Mouse (Mus musculus) myocyte (in vitro differentiated cells): ENCODE results near the gene Obox6. TPM values are rescaled to one million over a fixed set of nuclear protein-coding genes. Genes with fewer than 3 reads are reported as not detected.

Source experiments
- H3K27me3 ChIP-seq: one replicate; pipeline ENCODE4 v1.6.1; 2011; ENCODE audit not compliant: control insufficient read depth, insufficient read depth, insufficient read length
- H3K36me3 ChIP-seq: one replicate; pipeline ENCODE4 v1.6.1; 2011; ENCODE audit not compliant: control insufficient read depth, insufficient read depth
- H3K4me2 ChIP-seq: one replicate; pipeline ENCODE4 v1.6.1; 2011; ENCODE audit warnings: low read depth, control low read depth
- H3K4me3 ChIP-seq: one replicate; pipeline ENCODE4 v1.5.1; 2011; ENCODE audit warnings: mild to moderate bottlenecking, control low read depth, moderate library complexity
- H3K79me2 ChIP-seq: one replicate; pipeline ENCODE4 v1.6.1; 2011; ENCODE audit not compliant: control insufficient read depth, insufficient read depth
- H3ac ChIP-seq: one replicate; pipeline ENCODE4 v1.6.1; 2011; ENCODE audit not compliant: control insufficient read depth, insufficient read length
- CEBPB ChIP-seq: IDR thresholded peaks from 2 replicates; pipeline ENCODE4 v1.6.1; 2011; ENCODE audit warnings: mild to moderate bottlenecking, moderate library complexity; ENCODE audit not compliant: poor library complexity, insufficient read depth, severe bottlenecking
- E2F4 ChIP-seq: IDR thresholded peaks from one replicate; pipeline ENCODE4 v1.6.1; 2011; ENCODE audit warnings: mild to moderate bottlenecking, control low read depth, moderate library complexity; ENCODE audit not compliant: insufficient read depth
- MAX ChIP-seq: IDR thresholded peaks from one replicate; pipeline ENCODE4 v1.6.1; 2011; ENCODE audit warnings: low read depth, mild to moderate bottlenecking, control low read depth
- MYOD1 ChIP-seq, 3 experiments: IDR thresholded peaks; one replicate each; pipeline ENCODE4 v1.6.1; 2011; ENCODE audit warnings: control low read depth in 2 of 3, low read depth in 2 of 3, mild to moderate bottlenecking in 2 of 3, moderate library complexity in 1 of 3; ENCODE audit not compliant: insufficient read length in 2 of 3, control insufficient read depth in 1 of 3
- MYOG ChIP-seq, 3 experiments: IDR thresholded peaks; one replicate each; pipeline ENCODE4 v1.6.1; 2011; ENCODE audit warnings: control low read depth in 2 of 3, low read depth in 2 of 3, mild to moderate bottlenecking in 2 of 3; ENCODE audit not compliant: insufficient read length in 2 of 3, control insufficient read depth in 1 of 3, insufficient read depth in 1 of 3
- POLR2A ChIP-seq: IDR thresholded peaks from one replicate; pipeline ENCODE4 v1.6.1; 2011; ENCODE audit warnings: low read depth, mild to moderate bottlenecking, control low read depth, moderate library complexity; ENCODE audit not compliant: insufficient read length
- POLR2AphosphoS2 ChIP-seq: IDR thresholded peaks from one replicate; pipeline ENCODE4 v1.6.1; 2011; ENCODE audit warnings: low read depth, control low read depth; ENCODE audit not compliant: insufficient read length
- REST ChIP-seq: IDR thresholded peaks from one replicate; pipeline ENCODE4 v1.6.1; 2011; ENCODE audit warnings: mild to moderate bottlenecking, control low read depth, moderate library complexity; ENCODE audit not compliant: insufficient read depth, insufficient read length
- SRF ChIP-seq: IDR thresholded peaks from one replicate; pipeline ENCODE4 v1.6.1; 2011; ENCODE audit warnings: low read depth; ENCODE audit not compliant: control insufficient read depth, insufficient read length
- TCF12 ChIP-seq: IDR thresholded peaks from one replicate; pipeline ENCODE4 v1.6.1; 2011; ENCODE audit warnings: mild to moderate bottlenecking, control low read depth; ENCODE audit not compliant: poor library complexity, insufficient read depth, severe bottlenecking
- TCF3 ChIP-seq: IDR thresholded peaks from one replicate; pipeline ENCODE4 v1.6.1; 2011; ENCODE audit warnings: low read depth, control low read depth; ENCODE audit not compliant: insufficient read length
- USF1 ChIP-seq: IDR thresholded peaks from one replicate; pipeline ENCODE4 v1.6.1; 2011; ENCODE audit warnings: low read depth, mild to moderate bottlenecking, control low read depth, moderate library complexity
- polyA plus RNA-seq: library from polyadenylated mRNA; unstranded; fragments of >200 nt; fragmentation: generic; extraction: Trizol; gene quantifications from one replicate; pipeline ENCODE4 v1.2.1, GENCODE M21; 2012; ENCODE audit warnings: missing spikeins

The Obox6 gene
- not detected for polyA plus RNA-seq

GRCm38 (mm10) chr7:15839578-15839977, at the start of gene Obox6:
Gene Obox6, minus strand, starts transcription at chr7:15839678.
- no peak within 1 kb of the TSS for H3K4me2 ChIP-seq
- no peaks in the 10 kb centered on the region for H3K79me2 ChIP-seq
- TF ChIP-seq MYOD1 (IDR thresholded peaks at IDR 0.05; ENCODE audit: control insufficient read depth in 1 of 3, insufficient read length in 2 of 3, low read depth in 2 of 3), result no peak
- TF ChIP-seq MYOG (IDR thresholded peaks at IDR 0.05; ENCODE audit: control insufficient read depth in 1 of 3, insufficient read depth in 1 of 3, insufficient read length in 2 of 3, low read depth in 2 of 3), result no peak
- no peak for TF ChIP-seq POLR2AphosphoS2
- no peak for TF ChIP-seq REST
- no peak for TF ChIP-seq E2F4
- TF ChIP-seq MAX, result no peak
- TF ChIP-seq USF1, result no peak
- no peak for TF ChIP-seq TCF3
- TF ChIP-seq POLR2A, result no peak
- no peak for TF ChIP-seq TCF12
- no peak for TF ChIP-seq CEBPB
- no peak for TF ChIP-seq SRF
- H3K27me3 ChIP-seq, result no peaks in the 10 kb centered on the region
- H3K4me3 ChIP-seq, result no peak within 1 kb of the TSS
- H3ac ChIP-seq, result no peak within 1 kb of the TSS
- no peaks in the 10 kb centered on the region for H3K36me3 ChIP-seq

- TF ChIP-seq USF1 (no peak), MYOG (IDR thresholded peaks at IDR 0.05; ENCODE audit: control insufficient read depth in 1 of 3, insufficient read depth in 1 of 3, insufficient read length in 2 of 3, low read depth in 2 of 3) (no peak), POLR2AphosphoS2 (no peak), REST (no peak), TCF12 (no peak), TCF3 (no peak), POLR2A (no peak), MYOD1 (IDR thresholded peaks at IDR 0.05; ENCODE audit: control insufficient read depth in 1 of 3, insufficient read length in 2 of 3, low read depth in 2 of 3) (no peak), MAX (no peak), E2F4 (no peak), CEBPB (no peak), SRF (no peak)
- Histone ChIP-seq H3K4me2 (no peak overlapping the region), H3K4me3 (no peak overlapping the region), H3K79me2 (no peaks in the 10 kb centered on the region), H3K27me3 (no peaks in the 10 kb centered on the region), H3K36me3 (no peaks in the 10 kb centered on the region), H3ac (no peak overlapping the region)
These were observed 44.6 kb upstream of the Obox6 start for GRCm38 (mm10) chr7:15884127-15884526.

DNA sequence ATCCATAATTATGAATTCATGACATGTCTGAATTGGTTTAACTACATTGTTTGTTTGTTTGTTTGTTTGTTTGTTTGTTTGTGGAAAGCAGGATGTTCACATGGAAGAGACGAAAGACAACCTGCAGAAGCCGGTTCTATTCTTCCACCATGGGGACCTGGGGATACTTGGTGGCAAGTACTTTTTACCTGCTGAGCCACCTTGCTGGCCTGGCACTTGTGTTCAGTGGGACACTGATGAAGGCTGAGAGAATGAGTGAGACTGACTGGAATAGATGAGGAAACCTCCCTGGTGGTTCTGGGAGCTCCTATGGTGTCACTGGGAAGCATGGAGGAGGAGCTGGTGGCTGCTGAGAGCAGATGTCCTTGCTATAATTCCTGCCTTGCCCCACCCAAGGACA, 42.8 kb upstream of the Obox6 start, which contains the start of gene Crxos:
Gene Crxos (plus strand): TSS at position 301 of the 400 bp plus-strand sequence.
- no peaks in the 10 kb centered on the region for H3K27me3 ChIP-seq
- H3K4me3 ChIP-seq, result no peak within 1 kb of the TSS
- no peak within 1 kb of the TSS for H3ac ChIP-seq
- H3K4me2 ChIP-seq, result no peak within 1 kb of the TSS
- no peak for TF ChIP-seq POLR2AphosphoS2
- TF ChIP-seq E2F4, result no peak
- TF ChIP-seq MAX, result no peak
- TF ChIP-seq POLR2A, result no peak
- no peak for TF ChIP-seq REST
- no peak for TF ChIP-seq TCF3
- no peak for TF ChIP-seq TCF12
- TF ChIP-seq MYOG (IDR thresholded peaks at IDR 0.05; ENCODE audit: control insufficient read depth in 1 of 3, insufficient read depth in 1 of 3, insufficient read length in 2 of 3, low read depth in 2 of 3), result no peak
- TF ChIP-seq USF1, result no peak
- no peak for TF ChIP-seq CEBPB
- TF ChIP-seq MYOD1 (IDR thresholded peaks at IDR 0.05; ENCODE audit: control insufficient read depth in 1 of 3, insufficient read length in 2 of 3, low read depth in 2 of 3), result no peak
- no peak for TF ChIP-seq SRF
- H3K79me2 ChIP-seq, result no peaks in the 10 kb centered on the region
- H3K36me3 ChIP-seq, result no peaks in the 10 kb centered on the region

DNA sequence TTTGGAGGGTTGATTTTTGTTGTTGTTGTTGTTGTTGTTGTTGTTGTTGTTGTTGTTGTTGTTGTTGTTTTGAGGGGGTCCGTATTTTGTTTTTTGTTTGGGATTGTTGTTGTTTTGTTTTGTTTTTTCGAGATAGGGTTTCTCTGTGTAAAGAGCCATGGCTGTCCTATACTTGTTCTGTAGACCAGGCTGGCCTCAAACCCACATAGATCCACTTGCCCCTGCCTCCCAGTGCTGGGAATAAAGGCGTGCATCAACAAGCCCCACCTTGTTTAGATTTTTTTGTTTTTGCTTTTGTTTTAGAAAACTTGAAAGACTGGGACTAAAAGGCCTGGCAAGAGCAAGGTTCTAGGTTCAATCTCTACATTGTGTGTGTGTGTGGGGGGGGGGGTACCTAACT, 42.4 kb upstream of the Obox6 start:
- no peaks in the 10 kb centered on the region for H3K27me3 ChIP-seq
- H3K79me2 ChIP-seq, result no peaks in the 10 kb centered on the region
- no peak overlapping the region for H3K4me3 ChIP-seq
- no peaks in the 10 kb centered on the region for H3K36me3 ChIP-seq
- H3ac ChIP-seq, result no peak overlapping the region
- no peak overlapping the region for H3K4me2 ChIP-seq
- TF ChIP-seq USF1 (no peak), POLR2A (no peak), E2F4 (no peak), MAX (no peak), POLR2AphosphoS2 (no peak), SRF (no peak), REST (no peak), MYOD1 (IDR thresholded peaks at IDR 0.05; ENCODE audit: control insufficient read depth in 1 of 3, insufficient read length in 2 of 3, low read depth in 2 of 3) (no peak), TCF3 (no peak), TCF12 (no peak), CEBPB (no peak)

GRCm38 (mm10) chr7:15881388-15881787, 41.9 kb upstream of the Obox6 start:
- Histone ChIP-seq H3K4me3 (no peak overlapping the region), H3K4me2 (no peak overlapping the region), H3K79me2 (no peaks in the 10 kb centered on the region), H3K27me3 (no peaks in the 10 kb centered on the region), H3K36me3 (no peaks in the 10 kb centered on the region), H3ac (no peak overlapping the region)
- TF ChIP-seq POLR2A, result no peak
